Mouse (Mus musculus): ENCODE results near the gene Lcmt1.

GRCm38 (mm10) chr7:123453066-123453465 is 83.5 kb downstream of the Lcmt1 start:
- no peak for TF ChIP-seq CTCF (IDR thresholded peaks at IDR 0.05; ENCODE audit: control insufficient read depth, insufficient read depth, low read length)
- no peak for TF ChIP-seq POLR2A (IDR thresholded peaks at IDR 0.05; ENCODE audit: borderline replicate concordance, control insufficient read depth, low read depth, low read length)
